Mouse (Mus musculus) skeletal muscle tissue, postnatal 0 days (tissue): Measurements from ENCODE around the gene Bicd1. TPM values are rescaled to one million over a fixed set of nuclear protein-coding genes. Genes with fewer than 3 reads are reported as not detected.

Experiments used
- microRNA-seq, 2 experiments: library from miRNA; unstranded; fragments of <30 nt; microRNA quantifications; one replicate each; pipeline ENCODE4; 2016
- polyA plus RNA-seq: library from polyadenylated mRNA; unstranded; fragments of >200 nt; fragmentation: Nextera tagmentation; extraction: Ambion mirVana; gene quantifications from 2 replicates; pipeline ENCODE4 v1.2.1, GENCODE M21; 2015

Gene Bicd1
- polyA plus RNA-seq, result 0.90 and 1.3 TPM in 2 replicates

DNA sequence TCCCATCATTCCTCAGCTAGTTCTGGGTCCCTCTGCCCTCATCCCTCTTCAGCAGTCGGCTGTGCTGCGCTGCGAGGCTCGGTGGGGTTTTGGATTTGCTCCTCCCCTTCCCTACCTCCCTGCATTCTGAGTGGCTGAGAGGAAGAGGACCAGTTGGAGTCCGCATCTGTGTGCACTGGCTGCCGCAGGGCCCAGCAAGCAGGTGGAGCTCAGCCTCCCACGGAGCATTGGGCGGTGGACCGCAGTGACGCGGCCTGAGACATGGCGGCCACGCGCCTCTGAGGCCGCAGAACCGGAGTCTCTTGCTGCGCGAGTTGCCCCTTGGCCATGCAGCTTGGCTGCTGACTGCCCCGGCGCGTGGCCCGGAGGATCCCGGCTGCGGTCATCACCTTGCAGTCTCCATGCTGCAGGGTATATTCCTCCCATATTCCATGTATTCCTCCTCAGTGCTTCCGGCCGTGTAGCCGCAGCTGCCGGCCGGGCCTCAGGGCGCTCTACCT lies at the start of gene Bicd1:
Gene Bicd1, plus strand, starts transcription at position 54 of the 500 bp plus-strand sequence.

Small RNA genes lying within 50 kb of the gene (microRNA-seq; reads per million reads assigned to microRNA genes)
- gene Gm24307, result 0 reads per million in 2 experiments

Other genes with a start within 250 kb of the Bicd1 start
- gene Amn1, start 220.2 kb upstream of the Bicd1 start, polyA plus RNA-seq, result 19.1 and 21.1 TPM in 2 replicates
- 27.3 and 30.9 TPM in 2 replicates for gene Resf1, start 99.5 kb upstream of the Bicd1 start, polyA plus RNA-seq